Mouse (Mus musculus) heart, embryonic 14.5 days (tissue): ENCODE results near the gene Rnls. TPM values are rescaled to one million over a fixed set of nuclear protein-coding genes. Genes with fewer than 3 reads are reported as not detected.
A peak's percentile ranks its signal among the peaks of the same experiment; 100 is the strongest.

ENCODE experiments used
- ATAC-seq: fragments of 200-750 bp; cut with Nextera tagmentation; 2 replicates; pipeline ENCODE4 v1.8.0; 2017; ENCODE audit warnings: low read depth, moderate TSS enrichment; ENCODE audit not compliant: insufficient number of reproducible peaks, insufficient read depth, low FRiP score
- H3K27ac ChIP-seq, 2 experiments: fragments of 200-500 bp in 1 of 2; fragments of 300-500 bp in 1 of 2; sonication (generic) in 1 of 2; replicated peaks in 1 of 2; 2 replicates each; pipeline ENCODE4 v1.5.1; 2012 to 2014; ENCODE audit warnings: low read depth in 2 of 2, low read length in 2 of 2, control low read depth in 1 of 2, mild to moderate bottlenecking in 1 of 2, mixed read lengths in 1 of 2; ENCODE audit not compliant: control insufficient read depth in 1 of 2, insufficient read depth in 1 of 2
- H3K27me3 ChIP-seq: fragments of 300-500 bp; sonication (generic); 2 replicates; pipeline ENCODE4 v1.6.1; 2014; ENCODE audit warnings: mild to moderate bottlenecking, low read length, control low read depth; ENCODE audit not compliant: control insufficient read depth, insufficient read depth
- H3K36me3 ChIP-seq: fragments of 300-500 bp; sonication (generic); 2 replicates; pipeline ENCODE4 v1.6.1; 2014; ENCODE audit warnings: mild to moderate bottlenecking, control low read depth, low read length, mixed read lengths; ENCODE audit not compliant: control insufficient read depth, insufficient read depth
- H3K4me1 ChIP-seq, 2 experiments: fragments of 200-500 bp in 1 of 2; fragments of 300-500 bp in 1 of 2; sonication (generic) in 1 of 2; 2 replicates each; pipeline ENCODE4 v1.6.1; 2012 to 2014; ENCODE audit warnings: low read length in 2 of 2, control low read depth in 1 of 2, mixed read lengths in 1 of 2; ENCODE audit not compliant: control insufficient read depth in 2 of 2, insufficient read depth in 2 of 2
- H3K4me2 ChIP-seq: fragments of 300-500 bp; sonication (generic); 2 replicates; pipeline ENCODE4 v1.6.1; 2014; ENCODE audit warnings: mild to moderate bottlenecking, low read length
- H3K4me3 ChIP-seq, 2 experiments: fragments of 200-500 bp in 1 of 2; fragments of 300-500 bp in 1 of 2; sonication (generic) in 1 of 2; 2 replicates each; pipeline ENCODE4 v1.5.1; 2012 to 2014; ENCODE audit warnings: low read length in 2 of 2, mild to moderate bottlenecking in 2 of 2, control low read depth in 1 of 2, low read depth in 1 of 2, moderate library complexity in 1 of 2; ENCODE audit not compliant: control insufficient read depth in 1 of 2, insufficient read depth in 1 of 2
- H3K9ac ChIP-seq: fragments of 300-500 bp; sonication (generic); 2 replicates; pipeline ENCODE4 v1.6.1; 2014; ENCODE audit warnings: mild to moderate bottlenecking, low read length
- H3K9me3 ChIP-seq: fragments of 300-500 bp; sonication (generic); 2 replicates; pipeline ENCODE4 v1.6.1; 2016; ENCODE audit warnings: low read length, control low read depth; ENCODE audit not compliant: control insufficient read depth
- WGBS: fragments of 180-500 bp; shearing (Covaris S2); extraction: QIAGEN DNeasy Blood & Tissue Kit; methylation state at CpG from one replicate; pipeline ENCODE4 v1.1.7; 2014; 5-methylcytosine and 5-hydroxymethylcytosine counted together
- polyA plus RNA-seq: library from polyadenylated mRNA; unstranded; fragments of >200 nt; fragmentation: Nextera tagmentation; extraction: Ambion mirVana; gene quantifications from 2 replicates; pipeline ENCODE4 v1.2.1, GENCODE M21; 2014

Gene Rnls
- polyA plus RNA-seq, 1 experiment from 2014 or later, result 11.5 TPM

- Histone ChIP-seq H3K4me3 (no peak overlapping the region), H3K9ac (no peak overlapping the region), H3K27me3 (no peaks in the 10 kb centered on the region), H3K9me3 (no peaks in the 10 kb centered on the region), H3K27ac (no peak overlapping the region), H3K36me3 (no peaks in the 10 kb centered on the region), H3K4me1 (peaks cover 7 to 11% of the 10 kb centered on the region in 2 experiments; a peak in 3 of 4 replicates), H3K4me2 (no peak overlapping the region)
- ATAC-seq, result no peak
- 70% methylated on average over 7 of the region's 7 CpGs for WGBS
Measured at GRCm38 (mm10) chr19:33102008-33102782, 289.9 kb downstream of the Rnls start.

GRCm38 (mm10) chr19:33101093-33102007 lies 290.7 kb downstream of the Rnls start:
- Histone ChIP-seq H3K9ac (no peak overlapping the region), H3K27me3 (no peaks in the 10 kb centered on the region), H3K4me1 (peaks cover 7 to 11% of the 10 kb centered on the region in 2 experiments; a peak in 3 of 4 replicates), H3K36me3 (no peaks in the 10 kb centered on the region), H3K9me3 (no peaks in the 10 kb centered on the region), H3K27ac (no peak overlapping the region), H3K4me3 (no peak overlapping the region), H3K4me2 (no peak overlapping the region)
- no peak for ATAC-seq
- WGBS, result 77% methylated on average over 13 of the region's 13 CpGs

GRCm38 (mm10) chr19:33100598-33100997 lies 291.5 kb downstream of the Rnls start:
- ATAC-seq, result no peak
- no peak overlapping the region for H3K27ac ChIP-seq
- WGBS, result 88% methylated on average over 3 of the region's 3 CpGs
- peaks cover 7 to 11% of the 10 kb centered on the region in 2 experiments; a peak in 3 of 4 replicates for H3K4me1 ChIP-seq
- H3K4me2 ChIP-seq, result no peak overlapping the region
- no peaks in the 10 kb centered on the region for H3K36me3 ChIP-seq
- H3K27me3 ChIP-seq, result no peaks in the 10 kb centered on the region
- H3K4me3 ChIP-seq, result no peak overlapping the region
- H3K9me3 ChIP-seq, result no peaks in the 10 kb centered on the region
- H3K9ac ChIP-seq, result no peak overlapping the region

GRCm38 (mm10) chr19:33100031-33100430 lies 292.1 kb downstream of the Rnls start:
- WGBS, result 23% methylated on average over 4 of the region's 4 CpGs
- Histone ChIP-seq H3K9ac (no peak overlapping the region), H3K4me1 (peaks cover 7 to 11% of the 10 kb centered on the region in 2 experiments; a peak in 3 of 4 replicates), H3K4me3 (no peak overlapping the region), H3K36me3 (no peaks in the 10 kb centered on the region), H3K27ac (no peak overlapping the region), H3K4me2 (no peak overlapping the region), H3K9me3 (no peaks in the 10 kb centered on the region), H3K27me3 (no peaks in the 10 kb centered on the region)
- ATAC-seq, result peak; percentile 50

GRCm38 (mm10) chr19:33099201-33099788 lies 292.8 kb downstream of the Rnls start:
- no peak overlapping the region for H3K4me2 ChIP-seq
- no peak for ATAC-seq

GRCm38 (mm10) chr19:33097691-33098090 lies 294.4 kb downstream of the Rnls start:
- no peak for ATAC-seq
- H3K4me1 ChIP-seq, result peaks cover 7 to 11% of the 10 kb centered on the region in 2 experiments; a peak in 3 of 4 replicates
- 63% methylated on average over 3 of the region's 3 CpGs for WGBS

More at GRCm38 (mm10) chr19:33099201-33099788, 292.8 kb downstream of the Rnls start:
- Histone ChIP-seq H3K9ac (no peak overlapping the region), H3K4me3 (no peak overlapping the region), H3K9me3 (no peaks in the 10 kb centered on the region), H3K4me1 (peaks cover 7 to 11% of the 10 kb centered on the region in 2 experiments; a peak in 3 of 4 replicates), H3K27me3 (no peaks in the 10 kb centered on the region), H3K36me3 (no peaks in the 10 kb centered on the region), H3K27ac (no peak overlapping the region)
- 68% methylated on average over 9 of the region's 9 CpGs for WGBS

GRCm38 (mm10) chr19:33096581-33096980 lies 295.5 kb downstream of the Rnls start:
- H3K9me3 ChIP-seq, result no peaks in the 10 kb centered on the region
- WGBS, result 91% methylated on average over 5 of the region's 5 CpGs
- no peak overlapping the region for H3K9ac ChIP-seq
- H3K27me3 ChIP-seq, result no peaks in the 10 kb centered on the region
- H3K27ac ChIP-seq, result no peak overlapping the region
- no peak overlapping the region for H3K4me3 ChIP-seq
- H3K4me1 ChIP-seq, result peaks cover 7 to 11% of the 10 kb centered on the region in 2 experiments; a peak in 3 of 4 replicates
- no peaks in the 10 kb centered on the region for H3K36me3 ChIP-seq
- no peak for ATAC-seq
- H3K4me2 ChIP-seq, result no peak overlapping the region

More at GRCm38 (mm10) chr19:33097691-33098090, 294.4 kb downstream of the Rnls start:
- Histone ChIP-seq H3K36me3 (no peaks in the 10 kb centered on the region), H3K27ac (no peak overlapping the region), H3K27me3 (no peaks in the 10 kb centered on the region), H3K4me3 (no peak overlapping the region), H3K9me3 (no peaks in the 10 kb centered on the region), H3K9ac (no peak overlapping the region), H3K4me2 (no peak overlapping the region)
